ENCODE assay signal across 8 mouse cellular contexts in genomic region chr15:86205300-86205699, GRCm38 (mm10). TPM values are rescaled to one million over a fixed set of nuclear protein-coding genes. Genes with fewer than 3 reads are reported as not detected.
DNase-seq lines count a peak whose midpoint lies in the region; ATAC-seq and TF ChIP-seq lines count a peak whose summit lies in the region.

No protein-coding gene starts in this region.

- no peak for DNase-seq in forebrain, postnatal 0 days
- no peak for DNase-seq in forebrain, embryonic 14.5 days (ENCODE audit: low spot score)
- peak; percentile 49 for DNase-seq in right cerebral cortex, postnatal 14 days
- DNase-seq in right cerebral cortex, postnatal 25 days, result no peak
- peak; percentile 62 to 66 for DNase-seq in cerebellum, postnatal 36 days
- DNase-seq in liver, embryonic 13.5 days, result peak; percentile 57
- peak in 1 of 2 experiments; percentile 78 for DNase-seq in spleen, adult 2 months (ENCODE audit: low read depth in 1 of 2, low spot score in 2 of 2)
- no peak for DNase-seq in layer of hippocampus, postnatal 36 days

- H3K4me3 ChIP-seq in forebrain, postnatal 0 days (ENCODE audit: low read depth, low read length), result no peak overlapping the region
- no peak overlapping the region for H3K4me3 ChIP-seq in forebrain, embryonic 14.5 days (ENCODE audit: low read depth, low read length)
- H3K4me3 ChIP-seq in liver, embryonic 13.5 days (replicated peaks), result no peak overlapping the region
- H3K4me3 ChIP-seq in spleen, adult 2 months (ENCODE audit: extremely low read depth, insufficient read depth, insufficient read length), result no peak overlapping the region

- peak; percentile 64 for TF ChIP-seq CTCF in forebrain, postnatal 0 days (IDR thresholded peaks at IDR 0.05; ENCODE audit: low read depth)
- TF ChIP-seq CTCF in spleen, adult 2 months (IDR thresholded peaks at IDR 0.05; ENCODE audit: extremely low read depth, insufficient read depth, insufficient read length, insufficient replicate concordance), result peak; percentile 62; the same call in 1 of the 2 replicates

- H3K9me3 ChIP-seq in forebrain, postnatal 0 days (ENCODE audit: low read length), result no peaks in the 10 kb centered on the region
- H3K9me3 ChIP-seq in forebrain, embryonic 14.5 days (replicated peaks; ENCODE audit: control insufficient read depth, low read length), result no peaks in the 10 kb centered on the region
- no peaks in the 10 kb centered on the region for H3K9me3 ChIP-seq in liver, embryonic 13.5 days (replicated peaks)

- ATAC-seq in forebrain, postnatal 0 days, result no peak
- no peak for ATAC-seq in forebrain, embryonic 14.5 days
- ATAC-seq in liver, embryonic 13.5 days (ENCODE audit: low read depth), result no peak

- no peaks in the 10 kb centered on the region for H3K4me1 ChIP-seq in forebrain, postnatal 0 days (ENCODE audit: insufficient read depth)
- no peaks in the 10 kb centered on the region for H3K4me1 ChIP-seq in forebrain, embryonic 14.5 days (ENCODE audit: control insufficient read depth, insufficient read depth, low read length)
- peaks cover 50% of the 10 kb centered on the region for H3K4me1 ChIP-seq in liver, embryonic 13.5 days (replicated peaks)
- peaks cover 39% of the 10 kb centered on the region for H3K4me1 ChIP-seq in spleen, adult 2 months (ENCODE audit: control insufficient read depth, insufficient read depth, insufficient read length)

- no peak overlapping the region for H3K9ac ChIP-seq in forebrain, postnatal 0 days
- H3K9ac ChIP-seq in forebrain, embryonic 14.5 days (ENCODE audit: low read length), result no peak overlapping the region
- no peak overlapping the region for H3K9ac ChIP-seq in liver, embryonic 13.5 days

- 43% methylated on average over 2 of the region's 2 CpGs for WGBS in forebrain, postnatal 0 days
- WGBS in forebrain, embryonic 14.5 days, result 52% methylated on average over 2 of the region's 2 CpGs
- WGBS in liver, embryonic 13.5 days (ENCODE audit: insufficient replicate concordance), result 46% methylated on average over 2 of the region's 2 CpGs
- WGBS in spleen, adult 2 months, result 66% methylated on average over 2 of the region's 2 CpGs

- H3K36me3 ChIP-seq in forebrain, postnatal 0 days (ENCODE audit: insufficient read depth), result 0 out of 2 replicates have a peak, but pooled peaks cover 3% of the 10 kb centered on the region
- H3K36me3 ChIP-seq in forebrain, embryonic 14.5 days (ENCODE audit: control insufficient read depth, insufficient read depth, low read length), result no peaks in the 10 kb centered on the region
- no peaks in the 10 kb centered on the region for H3K36me3 ChIP-seq in liver, embryonic 13.5 days
- H3K36me3 ChIP-seq in spleen, adult 2 months (ENCODE audit: control insufficient read depth, insufficient read depth, low read length), result no peaks in the 10 kb centered on the region

- TF ChIP-seq POLR2A in spleen, adult 2 months (IDR thresholded peaks at IDR 0.05; ENCODE audit: low read depth, low read length), result no peak

- no peaks in the 10 kb centered on the region for H3K27me3 ChIP-seq in forebrain, postnatal 0 days (ENCODE audit: insufficient read depth, low read length)
- H3K27me3 ChIP-seq in forebrain, embryonic 14.5 days (replicated peaks; ENCODE audit: control insufficient read depth, insufficient read depth, low read length), result no peaks in the 10 kb centered on the region
- no peaks in the 10 kb centered on the region for H3K27me3 ChIP-seq in liver, embryonic 13.5 days
- H3K27me3 ChIP-seq in spleen, adult 2 months (ENCODE audit: control insufficient read depth, insufficient read depth, low read length), result no peaks in the 10 kb centered on the region

- no peak overlapping the region for H3K4me2 ChIP-seq in forebrain, postnatal 0 days (ENCODE audit: low read depth)
- no peak overlapping the region for H3K4me2 ChIP-seq in forebrain, embryonic 14.5 days (ENCODE audit: low read length)
- H3K4me2 ChIP-seq in liver, embryonic 13.5 days, result no peak overlapping the region

- no peak overlapping the region for H3K27ac ChIP-seq in forebrain, postnatal 0 days (ENCODE audit: low read depth, low read length)
- H3K27ac ChIP-seq in forebrain, embryonic 14.5 days (ENCODE audit: low read depth, low read length), result no peak overlapping the region
- no peak overlapping the region for H3K27ac ChIP-seq in liver, embryonic 13.5 days
- no peak overlapping the region for H3K27ac ChIP-seq in spleen, adult 2 months (ENCODE audit: insufficient read depth, low read length)

RNA-seq across cellular contexts. Expression of gene Tbc1d22a, which starts 9.0 kb away (rescaled TPM):
- 20.5 and 22.1 TPM in 2 replicates for total RNA-seq in forebrain, postnatal 0 days (2014; rRNA removed)
- polyA plus RNA-seq in forebrain, postnatal 0 days (2015; fragmentation: Nextera tagmentation; extraction: Ambion mirVana), result 12.1 and 13.1 TPM in 2 replicates
- 8.0 and 9.4 TPM in 2 replicates for polyA plus RNA-seq in forebrain, embryonic 14.5 days (2014; fragmentation: Nextera tagmentation; extraction: Ambion mirVana)
- 7.3 and 7.4 TPM in 2 replicates for polyA plus RNA-seq in liver, embryonic 13.5 days (2015; fragmentation: Nextera tagmentation; extraction: Ambion mirVana)
- 28.1 and 32.3 TPM in 2 replicates for polyA plus RNA-seq in spleen, adult 2 months (2012; rRNA removed)
- total RNA-seq in layer of hippocampus, postnatal 36 days (2021), result 10 to 100 TPM; 35.0 to 35.4 TPM

RNA-seq across cellular contexts. Expression of gene Cerk, which starts 19.4 kb away (rescaled TPM):
- total RNA-seq in forebrain, postnatal 0 days (2014; rRNA removed), result 31.7 and 32.9 TPM in 2 replicates
- 14.5 and 18.0 TPM in 2 replicates for polyA plus RNA-seq in forebrain, postnatal 0 days (2015; fragmentation: Nextera tagmentation; extraction: Ambion mirVana)
- 20.8 and 21.3 TPM in 2 replicates for polyA plus RNA-seq in forebrain, embryonic 14.5 days (2014; fragmentation: Nextera tagmentation; extraction: Ambion mirVana)
- polyA plus RNA-seq in liver, embryonic 13.5 days (2015; fragmentation: Nextera tagmentation; extraction: Ambion mirVana), result 3.2 and 3.7 TPM in 2 replicates
- polyA plus RNA-seq in spleen, adult 2 months (2012; rRNA removed), result 64.4 and 82.8 TPM in 2 replicates
- 10 to 100 TPM; 44.8 to 46.3 TPM for total RNA-seq in layer of hippocampus, postnatal 36 days (2021)

Comparison
In these comparisons a context has a peak if more than half of its experiments do, and no peak if none do; other contexts are left out.
1. DNase-seq: peak in right cerebral cortex, postnatal 14 days (single experiment), cerebellum, postnatal 36 days (2 of 2) and liver, embryonic 13.5 days (single experiment); none in forebrain, postnatal 0 days (single experiment), forebrain, embryonic 14.5 days (single experiment), right cerebral cortex, postnatal 25 days (single experiment) and layer of hippocampus, postnatal 36 days (0 of 2).